Mouse (Mus musculus): ENCODE measurements around the gene Dnaja4.
"Not testable (repeated sequence)": the region's sequence is repeated elsewhere in the genome, so short reads cannot be mapped to it uniquely, and the experiment has no call there.

The Dnaja4 gene

DNA sequence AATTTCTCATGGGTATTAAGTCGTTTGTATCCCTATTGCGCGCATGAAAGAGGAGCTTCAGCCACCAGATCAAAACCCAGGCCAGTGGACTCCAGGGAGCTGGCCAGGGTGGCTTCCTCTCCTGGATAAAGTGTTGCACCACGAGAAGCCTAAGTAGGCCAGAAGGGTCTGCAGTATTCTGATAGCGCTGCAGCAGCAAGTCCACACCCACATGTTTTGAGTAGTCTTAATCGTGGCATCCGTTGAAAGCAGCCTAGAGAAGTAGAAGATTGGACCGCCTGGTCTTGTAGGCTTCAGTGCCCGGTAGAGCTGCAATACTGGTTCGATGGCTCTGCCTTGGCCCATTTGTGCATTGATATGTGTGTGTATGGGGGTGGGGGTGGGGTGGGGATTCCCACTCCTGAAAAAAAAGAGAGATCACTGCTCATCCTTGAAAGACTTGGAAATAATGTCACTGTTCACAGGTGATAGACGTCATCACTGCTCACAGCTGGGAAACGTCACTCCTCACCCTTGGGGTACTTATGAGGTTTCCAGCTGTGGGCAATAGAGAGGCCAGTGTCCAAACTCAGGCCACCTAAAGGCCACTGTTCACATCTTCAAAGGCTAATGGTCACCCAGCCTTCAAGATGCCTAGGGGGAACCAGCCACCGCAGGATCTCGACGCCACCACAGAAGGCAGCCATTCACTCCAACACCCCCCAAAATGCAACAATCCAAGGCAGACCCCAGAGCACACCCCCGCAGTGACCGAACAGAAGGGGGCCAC lies at the start of gene Dnaja4:
Gene Dnaja4 (plus strand): TSS at position 556 of the 769 bp plus-strand sequence.
- DNase-seq: no peak

DNA sequence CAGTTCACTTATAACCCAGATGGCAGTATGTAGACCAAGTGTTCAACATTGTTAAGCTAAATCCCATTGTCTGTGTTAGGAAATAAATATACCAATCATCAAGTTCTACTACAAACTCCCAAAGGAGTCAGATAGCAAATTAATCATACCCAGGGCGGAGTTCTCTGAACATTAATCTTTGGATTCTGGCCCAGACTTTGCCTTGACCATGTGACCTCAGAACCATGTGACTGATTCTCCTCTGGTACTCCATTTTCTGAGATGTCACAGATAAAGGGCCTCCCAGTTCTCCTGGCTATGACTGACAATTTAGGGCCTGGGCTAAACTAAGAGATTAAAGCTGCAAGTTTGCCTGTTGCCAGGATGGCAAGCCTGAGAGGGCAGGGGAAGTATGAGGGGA lies 49.3 kb upstream of the Dnaja4 start:
- DNase-seq: no peak

DNA sequence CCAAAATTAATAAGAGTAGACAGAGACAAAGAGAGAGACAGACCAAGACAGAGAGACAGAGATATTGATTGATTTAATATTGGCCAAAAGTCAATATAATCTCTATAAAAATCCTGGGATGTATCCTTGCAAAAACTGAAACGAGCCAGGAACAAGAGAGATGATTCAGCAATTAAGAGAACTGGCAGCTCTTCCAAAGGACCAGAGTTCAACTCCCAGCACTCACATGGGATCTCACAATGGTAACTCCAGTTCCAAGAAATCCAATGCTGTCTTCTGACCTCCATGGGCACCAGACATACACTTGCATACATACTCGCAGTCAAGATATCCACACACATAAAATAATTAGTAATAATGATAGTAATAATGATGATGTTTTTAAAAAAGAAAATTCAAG lies 45.9 kb upstream of the Dnaja4 start:
- DNase-seq: no peak

DNA sequence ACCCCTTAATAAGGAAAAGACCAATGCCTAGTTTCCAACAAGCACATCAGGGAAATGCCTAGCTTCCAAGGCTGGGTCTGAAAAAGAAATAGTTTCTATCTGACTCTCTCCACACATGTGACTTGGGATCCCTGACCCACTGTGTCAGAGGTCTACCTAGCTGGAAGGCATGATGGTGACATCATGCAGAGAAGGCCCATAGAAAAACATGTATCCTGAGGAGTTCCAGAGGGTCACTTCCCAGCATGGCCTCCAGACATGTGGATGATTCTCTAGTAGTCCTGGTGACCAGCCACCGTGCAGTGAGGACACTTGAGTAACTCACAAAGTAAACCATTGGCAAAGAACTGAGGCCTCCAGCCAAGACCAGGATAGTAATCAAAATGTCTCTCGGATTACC lies 42.8 kb upstream of the Dnaja4 start:
- no peak for DNase-seq

DNA sequence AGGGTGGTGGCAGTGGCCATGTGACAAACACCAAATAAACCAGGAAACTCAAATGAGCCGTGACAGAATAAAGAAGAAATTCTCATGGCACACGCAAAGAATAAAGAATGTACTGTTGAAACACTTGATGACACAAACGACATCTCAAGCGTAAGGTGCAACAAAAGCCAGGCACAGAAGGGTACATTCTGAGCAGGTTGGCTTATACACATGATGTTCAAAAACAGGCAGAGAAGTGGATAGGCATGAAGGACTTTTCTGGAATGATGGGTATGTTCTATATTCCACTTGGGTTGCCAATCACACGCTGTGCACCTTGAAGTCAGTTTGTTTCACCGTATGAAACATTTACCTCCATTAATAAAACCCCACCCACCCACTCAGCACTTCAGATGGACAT lies 42.3 kb upstream of the Dnaja4 start:
- no peak for DNase-seq

DNA sequence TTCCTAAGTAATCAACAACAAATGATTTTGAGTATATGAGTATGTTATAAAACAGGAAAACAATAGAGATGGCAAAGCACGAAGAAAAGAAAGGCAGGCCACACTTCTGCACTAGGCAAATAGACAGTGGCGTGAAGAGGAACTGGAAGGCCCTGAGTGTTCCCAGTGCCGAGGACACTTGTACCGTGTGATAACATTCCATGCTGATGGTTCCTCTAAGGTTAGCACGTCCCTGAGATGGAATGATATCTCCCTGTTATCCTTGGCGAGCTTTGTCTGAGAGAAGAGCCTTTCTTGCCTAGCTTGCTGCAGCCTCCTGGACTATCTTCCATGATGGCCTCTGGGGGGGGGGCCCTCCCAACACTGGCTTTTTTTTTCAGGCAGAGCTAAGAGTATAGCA lies 39.9 kb upstream of the Dnaja4 start:
- DNase-seq: no peak

DNA sequence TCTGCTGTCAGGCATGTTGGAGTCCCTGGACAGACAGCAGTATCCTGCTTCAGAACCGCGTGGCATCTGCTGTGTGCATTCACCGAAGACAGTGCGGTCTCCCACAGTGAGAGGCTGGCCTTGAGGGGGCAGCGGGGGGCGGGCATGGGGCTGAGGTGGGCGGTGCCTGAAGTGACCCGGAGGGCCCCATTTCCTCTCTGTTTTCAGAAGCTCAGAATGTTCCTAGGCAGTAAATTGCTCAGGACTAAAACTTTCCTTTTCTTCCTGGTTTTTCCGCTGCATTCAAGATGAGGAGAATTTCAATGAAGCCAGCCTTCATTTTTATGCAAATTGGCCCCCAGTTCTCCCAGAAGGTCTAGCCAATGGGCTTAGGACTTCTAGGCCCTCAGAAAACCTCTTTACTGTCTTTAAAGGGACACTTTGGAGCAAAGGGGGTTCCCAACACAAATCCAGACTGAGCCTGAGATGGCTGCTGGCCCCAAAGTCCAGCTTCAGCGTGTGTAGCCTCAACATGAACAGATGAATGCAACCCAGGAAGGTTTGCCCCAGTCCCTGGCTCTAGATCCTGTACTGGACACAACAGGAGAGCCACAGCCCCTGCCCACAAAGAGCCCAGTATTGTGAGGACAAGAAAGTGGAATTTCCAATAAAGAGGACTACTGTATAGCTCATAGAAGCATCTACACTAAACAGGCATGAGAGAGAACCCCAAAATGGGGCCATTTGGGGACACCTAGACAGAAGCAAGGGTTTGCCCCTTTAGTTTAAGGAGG lies 36.9 kb upstream of the Dnaja4 start, which contains the start of gene Acsbg1:
Gene Acsbg1 (minus strand): TSS at position 266 of the 773 bp plus-strand sequence.
- DNase-seq: no peak

DNA sequence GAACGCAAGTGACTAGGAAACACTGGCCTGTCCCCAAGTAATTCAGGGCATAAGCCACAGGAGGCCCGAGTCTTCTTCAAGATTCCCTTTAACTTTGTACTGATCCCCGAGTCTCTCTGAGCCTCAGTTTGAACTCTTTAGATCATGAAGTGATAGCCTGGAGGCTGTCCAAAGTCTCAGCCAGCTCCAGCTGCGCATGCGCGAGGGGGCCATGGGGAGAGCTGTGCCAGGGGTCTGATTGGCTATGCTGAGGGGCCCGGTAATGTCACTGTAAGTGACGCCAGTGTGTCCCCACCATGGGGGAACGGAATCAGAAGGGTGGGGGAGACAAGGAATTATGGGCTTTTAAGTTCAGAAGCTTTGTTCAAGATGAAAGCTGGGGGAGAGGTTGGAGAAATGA lies 34.3 kb upstream of the Dnaja4 start:
- DNase-seq: no peak

DNA sequence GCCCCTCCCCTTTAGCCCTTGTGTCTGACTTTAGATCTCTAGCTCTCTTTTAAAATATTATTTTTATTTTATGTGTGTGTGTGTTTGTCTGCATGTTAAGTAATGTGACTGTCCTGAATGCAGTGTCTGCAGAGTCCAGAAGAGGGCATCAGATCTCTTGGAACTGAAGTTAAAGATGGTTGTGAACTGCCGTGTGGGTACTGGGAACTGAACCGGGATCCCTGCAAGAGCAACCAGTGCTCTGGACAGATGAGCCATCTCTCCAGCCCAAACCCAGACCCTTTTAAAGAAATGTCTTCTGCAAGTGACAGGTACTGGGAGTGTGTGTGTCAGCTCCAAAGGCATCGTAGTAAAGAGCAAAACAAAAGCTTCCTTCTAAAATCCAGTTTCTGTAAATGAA lies 32.6 kb upstream of the Dnaja4 start:
- no peak for DNase-seq

DNA sequence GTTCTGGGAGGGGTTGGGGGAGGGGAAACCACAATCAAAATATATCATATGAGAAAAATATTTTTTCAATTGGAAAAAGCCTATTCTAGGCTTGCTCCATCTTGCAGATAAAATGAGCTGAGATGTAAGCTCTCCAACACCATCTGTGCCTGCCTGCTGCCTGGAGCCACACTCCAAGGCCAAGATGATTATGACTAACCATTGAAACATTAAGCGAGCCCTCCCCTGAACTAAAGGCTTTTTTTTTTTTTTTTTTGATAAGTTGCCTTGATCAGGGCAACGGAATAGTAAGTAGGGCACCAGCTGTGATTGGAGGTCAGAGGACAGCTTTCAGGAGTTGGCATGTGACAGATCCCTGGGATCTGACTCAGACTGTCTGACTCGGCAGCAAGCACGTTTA lies 30.2 kb upstream of the Dnaja4 start:
- no peak for DNase-seq

DNA sequence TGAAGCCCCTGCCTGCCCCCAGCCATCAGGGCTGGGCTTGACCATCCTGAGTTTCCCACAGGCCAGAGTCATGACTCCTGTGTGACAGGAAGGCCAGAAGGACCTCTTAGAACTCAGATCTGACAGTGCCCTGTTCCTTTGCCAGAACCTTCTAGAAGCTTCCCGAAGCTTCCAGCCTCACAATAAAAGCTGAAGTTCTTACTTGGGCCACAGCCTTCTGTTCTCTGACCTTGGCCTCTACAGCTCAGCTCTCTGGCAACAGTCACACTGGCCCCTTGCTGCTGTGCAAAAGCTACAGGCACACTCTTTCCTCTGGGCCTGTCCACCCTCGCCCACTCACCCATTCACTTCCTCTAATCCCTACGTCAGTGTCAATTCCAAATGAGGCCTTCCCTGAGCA lies 26.7 kb upstream of the Dnaja4 start:
- DNase-seq: no peak

DNA sequence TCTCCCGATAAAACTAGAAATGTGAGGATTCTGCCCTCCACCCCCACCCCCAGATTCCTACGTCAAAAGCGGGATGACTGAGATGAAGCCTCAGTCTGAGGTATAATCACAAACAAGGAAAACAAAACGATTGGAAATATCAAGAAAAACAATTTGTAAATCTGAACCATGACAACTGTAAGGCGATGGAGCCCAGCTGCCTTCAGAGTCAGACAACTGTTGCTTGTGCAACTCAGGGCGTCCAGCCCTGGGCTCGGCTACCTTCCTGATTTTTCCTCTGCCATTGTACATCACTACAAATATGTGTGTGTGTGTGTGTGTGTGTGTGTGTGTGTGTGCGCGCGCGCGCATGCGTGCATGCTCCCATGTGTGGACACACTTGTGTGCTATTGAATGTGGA lies 24.8 kb upstream of the Dnaja4 start:
- no peak for DNase-seq

DNA sequence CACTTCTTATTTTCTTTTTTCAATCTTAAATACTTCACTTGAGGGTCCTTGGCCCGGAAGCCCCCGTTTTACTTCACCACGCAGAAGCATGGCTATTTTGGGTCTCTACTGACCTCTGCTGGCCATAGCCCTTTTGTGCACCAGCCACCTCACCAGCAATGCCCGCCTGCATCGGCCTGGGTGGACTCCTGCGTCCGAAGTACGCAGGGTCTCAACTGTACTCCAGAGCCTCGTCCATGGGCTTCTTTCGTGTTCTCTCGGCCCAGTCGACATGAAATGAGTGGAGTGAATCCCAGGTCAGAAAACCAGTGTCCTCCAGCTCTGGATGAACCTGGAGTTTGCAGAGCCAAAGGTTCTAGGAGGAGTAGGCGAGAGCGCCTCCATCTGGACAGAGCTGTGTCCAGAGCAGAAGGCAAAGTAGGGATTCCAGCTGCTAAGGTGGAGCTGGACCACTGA lies 22.1 kb upstream of the Dnaja4 start:
- DNase-seq: peak; percentile 11 to 13

DNA sequence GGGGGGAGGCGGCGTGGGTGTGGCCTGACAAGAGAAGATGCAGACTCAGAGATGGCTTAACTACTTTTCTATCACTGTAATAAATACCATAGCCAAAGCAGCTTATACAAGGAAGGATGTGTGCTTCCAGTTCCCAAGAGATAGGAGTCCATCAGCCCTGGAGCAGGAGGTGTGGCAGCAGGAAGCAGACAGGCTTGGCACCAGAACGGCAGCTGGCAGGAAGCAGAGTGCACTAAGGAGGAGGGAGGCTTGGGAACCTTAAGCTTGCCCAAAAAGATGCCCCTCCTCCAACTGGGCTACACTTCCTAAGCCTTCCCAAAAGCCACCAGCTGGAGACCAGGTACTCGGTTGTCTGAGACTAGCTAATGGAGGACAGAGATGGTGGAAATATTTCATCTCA lies 15.8 kb upstream of the Dnaja4 start:
- DNase-seq: no peak

DNA sequence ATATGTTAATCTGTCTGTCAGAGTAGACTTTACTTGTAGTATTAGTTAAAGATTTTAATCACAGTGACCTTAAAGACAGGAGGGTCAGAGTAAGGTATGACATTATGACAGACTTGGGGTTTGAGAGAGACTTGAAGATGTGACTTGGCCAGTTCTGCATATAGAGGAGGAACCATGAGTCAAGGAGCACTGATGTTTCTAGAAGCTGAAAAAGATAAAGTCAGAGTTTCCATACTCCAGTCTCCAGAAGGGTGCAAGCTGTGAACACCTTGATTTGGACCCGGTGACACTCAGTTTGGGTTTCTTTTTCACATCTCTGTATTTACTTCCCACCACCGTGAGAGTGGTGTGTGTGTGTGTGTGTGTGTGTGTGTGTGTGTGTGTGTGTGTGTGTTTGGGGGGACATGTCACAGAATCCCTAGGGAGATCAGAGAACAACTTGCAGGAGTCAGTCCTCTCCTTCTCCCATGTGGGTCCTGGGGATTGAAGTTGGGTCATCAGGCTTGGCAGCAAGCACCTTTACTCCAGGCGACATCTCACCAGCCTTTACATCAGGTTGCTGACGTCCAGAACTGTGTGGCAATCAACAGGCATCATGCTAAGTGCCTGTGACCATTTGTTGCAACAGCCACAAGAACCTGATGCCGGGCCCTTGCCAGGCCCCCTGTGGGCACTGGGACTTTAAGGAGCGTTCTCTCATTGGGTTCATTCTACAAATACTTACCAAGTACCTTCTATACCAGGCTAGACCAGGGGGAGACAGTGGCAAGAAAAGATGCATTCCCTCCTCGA lies 14.7 kb upstream of the Dnaja4 start:
- no peak for DNase-seq

DNA sequence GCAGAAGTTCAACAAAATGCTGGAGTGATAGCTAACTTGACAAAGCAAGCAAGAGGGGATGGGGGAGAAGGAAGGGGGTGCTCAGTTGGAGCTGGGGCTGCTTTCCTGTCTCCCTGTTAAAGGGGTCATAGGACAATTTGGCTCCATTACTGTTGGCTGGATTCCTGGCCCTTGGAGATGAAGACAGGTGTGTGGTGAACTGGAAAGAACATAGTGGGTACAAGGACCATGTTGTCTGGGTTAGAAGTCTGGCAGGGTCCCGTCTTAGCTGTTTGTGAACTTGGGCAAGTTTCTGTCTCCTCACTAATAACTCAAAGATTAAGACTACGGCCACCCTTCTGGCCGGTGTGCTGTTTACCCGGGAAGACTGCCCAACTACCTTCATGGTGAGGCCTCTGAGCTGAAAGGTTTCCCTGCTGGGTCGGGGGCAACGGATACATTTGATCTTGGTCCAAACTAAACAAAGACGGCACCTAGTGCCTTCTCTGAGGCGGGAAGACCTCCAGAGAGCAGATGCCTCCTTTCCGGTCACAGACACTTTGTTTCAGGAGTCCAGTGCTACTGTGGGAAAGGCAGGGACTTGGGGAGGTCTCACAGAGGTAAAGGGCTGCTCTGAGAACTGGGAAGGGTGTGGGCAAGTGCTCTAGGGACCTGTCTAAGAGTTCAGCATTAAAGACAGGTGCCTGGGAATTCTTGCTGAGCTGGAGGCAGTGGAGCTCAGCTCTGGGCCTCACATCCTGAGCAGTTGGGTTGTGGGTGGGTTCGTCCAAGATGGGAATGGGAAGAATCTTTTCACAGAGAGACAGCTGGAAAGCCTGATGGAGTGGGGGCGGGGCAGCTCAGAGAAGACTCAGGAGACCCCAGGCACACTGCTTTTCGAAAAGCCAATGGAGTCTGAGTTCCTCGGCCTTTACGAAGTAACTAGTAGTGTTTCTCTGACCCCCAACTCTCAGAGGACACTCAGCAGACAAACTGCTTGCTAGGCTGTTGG lies 11.1 kb upstream of the Dnaja4 start:
- DNase-seq: no peak

DNA sequence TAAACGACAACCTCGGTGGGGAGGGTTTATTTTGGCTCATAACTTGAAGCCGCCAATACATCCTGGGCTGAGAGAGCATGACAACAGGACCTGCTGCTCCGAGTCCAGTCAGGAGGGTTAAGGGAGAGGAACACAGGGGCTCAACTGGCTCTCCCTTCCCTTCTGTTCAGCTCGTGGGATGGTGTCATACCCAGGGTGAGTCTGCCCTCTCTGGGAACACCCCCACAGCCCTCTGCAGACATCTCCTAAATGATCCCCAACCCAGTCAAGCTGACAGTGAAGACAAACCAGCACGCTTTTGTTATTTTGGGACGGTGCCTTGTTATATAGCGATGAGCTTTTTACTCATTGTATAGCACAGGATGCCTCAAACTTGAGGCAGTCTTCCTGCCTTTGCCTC lies 9.2 kb upstream of the Dnaja4 start:
- DNase-seq: no peak

DNA sequence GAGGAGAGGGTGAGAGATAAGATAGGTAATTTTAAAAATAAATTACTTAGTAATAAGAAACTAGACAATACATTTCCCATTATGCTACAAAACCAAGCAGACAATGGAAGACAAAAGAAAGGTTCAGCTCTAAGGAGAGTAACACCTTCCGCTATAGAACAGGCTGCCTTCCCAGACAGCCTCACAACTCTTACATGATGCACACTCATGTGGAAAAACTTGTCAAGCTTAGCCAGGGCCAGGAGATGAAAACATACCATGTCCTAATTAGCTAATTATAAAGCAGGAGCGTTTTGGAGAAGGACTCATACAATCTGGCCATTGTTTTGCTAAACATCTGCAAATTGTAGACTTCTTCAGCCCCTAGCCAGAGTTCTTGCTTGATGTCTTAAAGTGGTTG lies 8.0 kb upstream of the Dnaja4 start:
- not testable (repeated sequence) for DNase-seq

DNA sequence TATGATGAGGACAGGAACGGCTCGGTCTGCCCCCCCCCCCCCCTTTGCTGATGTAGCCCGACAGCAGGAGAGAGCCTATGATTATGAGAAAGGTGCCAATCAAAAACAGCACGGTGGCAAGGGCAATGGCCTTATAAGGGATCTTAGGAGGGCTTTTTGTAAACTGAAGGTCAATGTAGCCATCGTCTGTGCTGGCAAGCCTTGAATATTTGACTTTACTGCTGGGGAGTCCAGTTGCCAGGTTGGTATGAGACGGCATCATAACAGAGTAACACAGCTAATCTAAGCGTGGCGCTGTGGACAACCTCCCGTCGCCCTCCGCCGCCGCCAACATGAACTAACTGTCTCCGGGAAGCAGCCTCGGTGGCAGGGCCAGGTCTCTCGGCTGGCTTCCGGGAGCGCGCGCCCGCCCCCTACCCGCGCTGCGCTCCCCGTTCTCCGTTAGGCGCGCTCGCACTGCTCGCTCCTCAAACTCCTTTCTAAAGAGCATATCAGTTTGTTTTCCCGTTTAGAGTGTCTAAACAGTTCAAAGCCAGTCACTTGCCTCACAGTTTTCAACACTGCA lies 7.3 kb upstream of the Dnaja4 start:
- DNase-seq: not testable (repeated sequence)

DNA sequence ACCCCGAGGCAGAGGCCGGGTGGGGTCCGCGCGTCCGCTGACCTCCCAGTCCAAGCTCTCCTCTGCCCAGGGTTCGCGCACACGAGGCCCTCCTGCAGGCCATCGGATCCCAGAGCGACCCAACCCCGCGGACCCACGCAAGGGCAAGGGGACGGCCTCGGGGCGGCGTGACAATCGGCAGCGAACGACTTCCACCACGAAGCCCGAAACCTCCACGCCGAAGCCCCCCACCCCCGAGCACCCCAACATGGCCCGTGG lies 343 bp downstream of the Dnaja4 start:
- DNase-seq: no peak

DNA sequence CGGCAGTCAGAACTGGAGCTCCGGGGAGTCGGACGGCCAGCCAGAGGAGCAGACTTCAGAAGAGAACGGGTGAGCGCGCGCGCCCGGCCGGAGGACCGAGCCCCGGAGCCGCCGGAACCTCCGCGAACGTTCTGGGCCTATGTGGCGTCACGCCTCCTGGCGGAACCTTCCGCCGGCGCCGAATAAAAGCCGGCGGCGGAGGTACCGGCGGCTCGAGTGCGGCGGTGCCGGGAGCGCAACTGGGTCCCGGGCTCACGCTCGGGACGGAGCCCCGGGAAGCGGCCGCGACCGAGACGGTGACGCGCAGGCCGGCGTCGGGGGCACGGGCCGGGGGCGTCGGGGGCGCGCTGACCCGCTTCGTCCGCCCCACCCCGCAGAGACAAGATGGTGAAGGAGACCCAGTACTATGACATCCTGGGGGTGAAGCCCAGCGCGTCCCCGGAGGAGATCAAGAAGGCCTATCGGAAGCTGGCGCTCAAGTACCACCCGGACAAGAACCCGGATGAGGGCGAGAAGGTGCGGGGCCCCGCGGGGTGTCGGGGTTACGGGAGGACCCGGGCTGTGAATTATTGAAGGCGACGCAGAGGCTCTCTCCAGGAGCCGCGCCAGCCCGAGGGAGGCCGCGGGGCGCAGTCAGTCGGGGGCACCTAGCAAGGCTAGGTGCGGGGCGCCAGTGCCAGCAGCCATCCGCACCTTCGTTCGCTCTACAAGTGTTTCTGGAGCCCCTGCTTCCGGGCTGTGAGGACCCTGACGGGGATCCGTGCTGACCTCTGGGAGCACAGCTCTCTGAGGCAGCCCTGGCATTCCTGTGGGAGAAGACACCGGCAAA lies 886 bp downstream of the Dnaja4 start:
- peak in 1 of 2 experiments; percentile 15 for DNase-seq

Data from thymus, adult 18-20 months (tissue).